Mouse (Mus musculus) kidney, postnatal 25 days (tissue): Measurements from ENCODE around the gene Igf1r.
"Not testable (repeated sequence)": the region's sequence is repeated elsewhere in the genome, so short reads cannot be mapped to it uniquely, and the experiment has no call there.

Experiments used
- DNase-seq, 2 experiments: peaks; one replicate each; pipeline ENCODE4 v3.0.0; 2021; ENCODE audit warnings: mixed read lengths in 2 of 2

Igf1r gene

DNA sequence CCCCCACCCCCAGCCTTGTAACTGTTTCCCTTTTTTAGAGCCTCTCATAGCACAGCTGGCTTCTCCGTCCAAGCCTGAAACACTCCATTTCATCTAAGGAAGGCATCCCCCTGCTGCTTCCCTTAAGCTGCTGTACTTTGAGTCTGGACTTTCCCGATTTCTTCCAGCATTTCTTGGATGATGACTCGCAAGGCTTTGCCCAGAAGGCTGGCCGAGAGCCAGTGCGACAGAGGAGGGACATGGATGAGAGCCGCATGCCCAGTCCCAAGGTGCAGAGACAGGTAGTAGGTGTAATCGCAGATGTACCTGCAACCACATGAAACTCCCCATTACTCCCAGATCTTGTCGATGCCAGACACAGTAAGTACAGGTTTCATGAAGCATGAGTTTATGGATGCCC, 284.2 kb downstream of the Igf1r start:
- peak; percentile 32 to 51 for DNase-seq

DNA sequence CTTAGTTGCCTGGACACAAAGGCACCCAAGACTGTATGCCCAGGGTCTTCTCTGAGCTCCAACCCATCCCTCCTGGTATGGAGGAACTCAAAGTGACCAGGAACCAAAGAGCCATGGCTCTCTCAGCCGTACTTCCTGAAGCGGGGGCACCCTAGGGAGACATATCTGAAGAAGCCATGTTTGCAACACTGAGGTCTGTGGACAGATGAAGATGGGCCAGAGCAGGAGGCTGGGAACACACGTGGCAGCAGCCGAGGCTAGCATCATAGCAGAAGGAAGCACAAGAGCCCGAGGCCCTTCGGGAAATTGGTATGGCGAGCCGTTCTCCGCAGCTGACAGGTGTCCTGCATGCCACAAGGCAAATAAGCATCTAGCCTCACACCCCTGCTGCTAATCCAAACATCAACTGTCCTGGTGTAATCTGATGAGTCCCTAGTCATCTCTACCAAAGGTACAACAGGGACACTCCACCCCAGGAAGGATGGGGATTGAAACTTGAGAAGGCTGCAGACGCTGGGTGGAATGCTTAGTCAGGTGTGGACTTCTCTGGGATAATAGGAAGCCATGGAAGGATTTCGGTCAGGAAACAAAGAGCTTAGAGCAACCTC, 286.7 kb downstream of the Igf1r start:
- DNase-seq = no peak

DNA sequence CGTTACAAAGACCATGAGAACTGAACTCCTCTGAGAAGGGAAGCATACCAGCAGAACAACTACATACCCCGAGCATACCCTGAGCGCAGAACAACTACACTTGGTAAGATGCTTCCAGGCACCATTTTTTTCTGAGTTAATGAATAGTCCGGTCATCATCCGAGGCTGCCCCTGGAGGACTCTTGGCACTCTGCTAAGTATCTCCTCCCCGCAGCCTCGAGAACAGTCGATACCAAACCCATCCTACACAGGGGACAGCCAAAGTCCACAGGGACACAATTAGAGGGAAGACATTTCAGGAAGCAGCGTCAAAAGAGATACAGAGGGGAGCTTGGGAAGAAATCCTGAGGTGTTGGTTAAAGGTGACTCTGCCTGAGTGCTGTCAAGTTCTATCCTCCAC, 288.6 kb downstream of the Igf1r start:
- peak; percentile 31 to 63 for DNase-seq

DNA sequence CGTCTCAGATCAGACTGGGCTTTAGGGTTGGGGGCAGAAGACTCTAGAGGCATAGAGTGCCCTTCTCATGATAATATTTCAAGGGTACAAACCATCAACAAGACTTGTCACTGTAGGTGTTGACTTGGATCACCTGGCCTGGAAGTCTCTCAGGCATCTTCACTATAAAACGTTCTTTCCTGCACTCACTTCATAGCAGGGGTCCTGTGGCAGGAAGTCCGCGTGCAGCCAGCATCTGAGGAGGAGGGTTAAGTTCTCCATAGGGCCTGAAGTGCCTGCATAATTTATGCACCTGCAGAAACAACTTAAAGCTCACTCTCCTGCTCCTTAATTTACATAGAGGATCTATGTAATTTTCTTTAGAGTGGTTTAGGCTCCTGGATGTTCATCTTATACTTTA, 293.1 kb downstream of the Igf1r start:
- no peak for DNase-seq

DNA sequence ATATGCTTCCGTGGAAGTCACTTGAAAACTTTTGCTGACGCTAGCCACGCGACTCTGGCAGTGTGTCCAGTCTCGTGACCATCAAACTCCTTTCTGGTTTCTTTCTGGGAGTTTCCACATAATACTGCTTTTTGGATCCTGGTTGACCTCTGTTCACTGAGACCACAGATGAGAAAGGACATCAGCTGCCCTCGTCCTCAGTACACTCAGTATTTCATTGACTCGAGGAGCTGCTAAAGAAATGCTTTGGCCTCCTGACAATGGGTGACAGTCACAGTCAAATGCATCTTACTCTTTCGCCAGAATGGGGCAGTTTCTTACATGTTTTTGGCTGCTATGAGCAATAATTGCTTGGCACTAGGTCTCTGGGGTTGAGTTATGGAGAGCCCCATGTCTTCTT, 293.6 kb downstream of the Igf1r start:
- DNase-seq = no peak

DNA sequence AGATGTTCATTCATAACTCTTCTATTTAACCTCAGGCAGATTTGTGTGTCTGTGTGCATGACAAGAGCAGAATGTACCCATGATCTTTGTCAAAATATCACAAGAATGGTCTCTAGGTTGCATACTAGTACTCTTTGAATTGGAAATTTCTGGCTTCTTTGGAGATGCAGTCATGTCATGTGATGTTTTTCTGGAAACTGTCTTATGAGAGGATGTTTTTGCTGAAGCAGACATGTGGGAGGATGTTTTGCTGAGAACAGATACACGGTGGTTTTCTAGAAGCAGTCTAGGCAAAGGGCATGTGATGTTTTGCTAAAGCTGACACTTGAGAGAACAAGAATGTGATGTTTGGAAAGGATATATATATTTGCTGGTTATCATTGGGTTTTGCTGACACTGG, 297.8 kb downstream of the Igf1r start:
- DNase-seq = no peak

DNA sequence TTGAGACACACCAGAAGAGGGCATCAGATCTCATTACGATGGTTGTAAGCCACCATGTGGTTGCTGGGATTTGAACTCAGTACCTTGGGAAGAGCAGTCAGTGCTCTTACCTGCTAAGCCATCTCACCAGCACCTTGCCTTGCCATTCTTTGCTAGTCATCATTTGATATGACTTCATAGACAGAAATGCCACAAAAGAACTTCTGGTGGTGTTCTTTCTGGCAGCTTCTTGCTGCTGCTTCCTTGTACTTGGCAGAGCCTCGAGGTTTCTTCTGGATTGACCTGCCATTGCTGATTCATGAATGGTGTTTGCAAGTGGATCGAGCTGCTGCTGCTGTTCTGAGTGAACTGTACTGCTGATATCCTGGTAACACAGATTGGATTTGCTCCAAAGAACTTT, 298.3 kb downstream of the Igf1r start:
- DNase-seq = no peak

DNA sequence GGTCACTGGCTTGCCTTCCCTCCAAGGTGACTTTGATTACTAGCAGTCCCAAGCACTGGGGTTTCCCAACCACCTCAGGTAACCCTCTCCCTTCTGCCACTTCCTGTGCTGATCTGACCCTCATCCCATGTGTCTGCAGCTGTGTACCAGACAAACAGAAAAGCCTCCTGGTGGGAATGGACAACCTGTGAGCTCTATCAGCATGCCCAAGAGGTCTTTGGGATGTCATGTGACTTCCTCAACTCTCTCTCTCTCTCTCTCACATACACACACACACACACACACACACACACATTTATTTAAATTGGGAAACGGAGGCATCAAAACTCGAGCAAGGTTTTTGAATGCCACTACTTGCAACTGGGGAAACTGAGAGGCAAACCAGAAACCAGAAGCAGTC, 305.1 kb downstream of the Igf1r start:
- DNase-seq = peak in 1 of 2 experiments; percentile 15

DNA sequence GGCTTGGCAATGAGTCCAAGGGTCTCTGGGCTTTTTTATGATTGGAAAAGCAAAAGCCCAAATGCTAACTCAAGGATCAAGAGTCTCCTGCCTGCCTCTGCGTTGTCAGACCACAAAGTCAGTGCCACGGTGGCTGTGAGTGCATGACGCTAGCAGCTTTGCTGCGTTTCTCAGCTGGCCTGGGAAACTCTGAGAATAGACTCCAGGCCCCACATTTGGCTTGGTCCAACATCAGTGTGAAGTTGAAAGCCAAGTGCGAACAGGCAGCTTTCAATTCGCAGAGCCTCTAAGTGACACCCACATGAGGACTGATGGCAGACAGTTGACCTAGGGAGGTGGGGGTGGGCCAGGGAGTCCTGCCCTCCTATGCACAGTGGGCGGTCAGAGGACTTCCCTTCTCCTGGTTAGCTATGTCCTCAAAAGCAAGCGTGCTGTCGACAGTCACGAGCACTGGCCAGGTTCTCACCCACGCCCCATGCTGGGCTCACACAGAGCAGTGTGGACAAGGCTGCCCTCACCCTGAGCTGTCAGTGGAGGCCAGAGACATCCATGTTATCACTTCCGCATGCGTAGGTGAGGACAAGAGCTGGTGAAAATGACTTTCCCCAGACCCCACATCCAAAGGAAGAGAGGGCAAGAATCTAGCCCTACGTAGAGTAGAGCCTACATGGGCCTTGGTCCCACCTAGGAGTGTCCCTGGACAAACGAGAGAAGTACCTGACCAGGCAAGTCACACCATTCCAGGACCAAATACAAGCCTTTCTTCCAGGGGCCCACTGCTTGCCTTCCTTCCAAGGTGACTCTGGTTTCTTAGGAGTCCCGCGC, 305.9 kb downstream of the Igf1r start:
- no peak for DNase-seq

DNA sequence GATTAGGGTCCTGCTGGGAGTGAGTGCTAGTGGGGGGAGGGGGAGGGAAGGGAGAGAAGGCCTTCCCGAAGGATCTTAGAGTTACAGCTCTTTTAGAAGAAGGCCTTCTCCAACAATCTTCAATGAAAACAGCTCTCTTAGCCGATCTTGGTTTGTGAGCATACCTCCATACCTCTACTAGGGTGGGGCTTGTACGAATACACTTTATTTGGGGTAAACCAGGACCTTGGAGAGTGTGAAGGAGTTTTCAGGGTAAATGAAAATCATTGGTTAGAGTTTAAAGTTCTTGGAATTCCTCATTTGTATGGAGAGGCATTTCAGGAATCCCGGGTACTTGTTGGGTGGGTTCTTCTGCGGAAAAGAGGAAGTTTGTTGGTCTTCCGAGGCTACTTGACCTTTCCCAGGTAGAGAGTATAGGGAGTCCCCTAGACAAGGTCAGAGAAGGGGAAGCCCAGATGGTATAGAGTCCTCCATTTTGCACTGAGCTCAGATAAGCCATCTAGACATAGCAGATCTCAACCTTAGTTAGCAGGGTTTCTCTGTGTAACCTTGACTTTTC, 307.0 kb downstream of the Igf1r start:
- DNase-seq = no peak

DNA sequence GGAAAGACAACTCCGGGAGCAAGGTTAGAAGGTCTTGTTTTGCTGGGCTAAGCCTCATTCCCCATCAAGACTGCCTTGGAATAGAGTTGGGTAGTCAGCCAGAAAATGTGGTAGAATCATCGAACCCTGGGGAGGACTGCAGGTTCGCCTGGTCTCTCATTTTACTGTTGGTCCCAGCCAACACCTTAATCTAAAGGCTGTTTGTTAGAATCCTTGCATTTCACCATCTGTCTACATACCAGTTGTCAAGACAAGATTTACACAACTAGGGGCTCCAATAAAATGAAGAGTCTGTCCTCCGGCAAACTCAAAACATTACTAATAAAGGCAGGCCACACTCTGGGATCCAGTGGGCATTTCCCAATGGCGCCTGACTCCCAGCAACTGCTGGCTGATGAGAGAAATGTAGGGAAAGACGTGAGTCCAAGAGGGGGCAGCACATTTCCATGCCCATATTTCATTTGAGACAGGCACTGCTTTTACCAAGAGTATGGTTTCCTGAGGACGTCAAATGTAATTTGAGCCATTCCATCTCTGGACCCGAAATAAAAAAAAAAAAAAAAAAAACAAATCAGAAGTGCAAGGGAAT, 310.1 kb downstream of the Igf1r start:
- no peak for DNase-seq

DNA sequence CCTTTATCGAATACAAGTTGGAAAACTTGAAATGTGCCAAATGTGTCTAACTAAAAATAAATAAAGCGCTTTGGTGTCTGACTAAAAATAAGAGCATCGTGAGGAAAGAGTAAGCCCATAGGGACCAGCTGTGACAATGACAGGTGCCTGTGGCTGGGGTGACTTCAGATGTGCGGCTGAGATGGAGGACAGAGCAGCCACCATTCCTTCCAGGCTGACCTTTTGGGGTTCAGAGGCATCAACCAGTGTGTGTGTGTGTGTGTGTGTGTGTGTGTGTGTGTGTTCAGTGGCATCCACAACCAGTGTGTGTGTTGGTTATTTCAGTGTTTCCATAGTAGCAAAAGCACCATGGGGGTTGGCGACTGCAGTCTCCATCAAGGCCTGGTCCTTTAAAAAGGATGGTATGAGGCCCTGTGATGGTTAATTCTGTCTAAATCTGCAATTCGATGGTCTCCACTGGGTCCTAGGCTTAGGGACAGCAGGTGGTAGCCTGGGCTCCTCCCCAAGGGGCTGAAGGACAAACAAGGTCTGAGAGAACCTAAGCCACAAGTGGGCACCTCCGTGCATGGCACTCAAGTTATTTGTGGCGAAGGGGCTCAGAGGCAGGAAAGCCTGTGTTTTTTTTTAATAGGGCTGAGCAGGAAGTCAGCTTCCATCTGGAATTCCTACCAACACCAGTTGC, 310.9 kb downstream of the Igf1r start:
- no peak for DNase-seq

DNA sequence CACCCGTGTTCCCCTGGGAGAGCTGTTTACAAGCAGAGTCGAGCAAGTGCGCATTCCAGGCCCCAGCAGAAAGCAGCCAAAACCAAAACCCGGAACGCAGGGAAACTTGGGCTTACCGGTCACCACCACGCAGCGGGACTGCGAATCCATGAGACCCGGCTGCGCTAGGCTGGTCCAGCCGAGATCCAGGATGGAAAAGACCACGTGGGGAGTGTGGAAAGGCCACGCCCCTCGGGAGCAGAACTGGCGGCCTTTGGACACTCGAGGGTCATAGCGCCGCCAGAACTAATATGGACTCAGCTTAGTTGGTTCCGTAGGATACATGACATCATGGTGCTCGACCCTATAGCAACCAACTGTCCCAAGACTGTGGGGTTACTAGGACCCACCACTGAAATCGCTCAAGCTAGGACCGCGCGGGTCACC, 311.4 kb downstream of the Igf1r start, which contains the start of gene Pgpep1l:
Gene Pgpep1l, minus strand, starts transcription at position 206 of the 426 bp plus-strand sequence.
- peak; percentile 77 to 89 for DNase-seq

DNA sequence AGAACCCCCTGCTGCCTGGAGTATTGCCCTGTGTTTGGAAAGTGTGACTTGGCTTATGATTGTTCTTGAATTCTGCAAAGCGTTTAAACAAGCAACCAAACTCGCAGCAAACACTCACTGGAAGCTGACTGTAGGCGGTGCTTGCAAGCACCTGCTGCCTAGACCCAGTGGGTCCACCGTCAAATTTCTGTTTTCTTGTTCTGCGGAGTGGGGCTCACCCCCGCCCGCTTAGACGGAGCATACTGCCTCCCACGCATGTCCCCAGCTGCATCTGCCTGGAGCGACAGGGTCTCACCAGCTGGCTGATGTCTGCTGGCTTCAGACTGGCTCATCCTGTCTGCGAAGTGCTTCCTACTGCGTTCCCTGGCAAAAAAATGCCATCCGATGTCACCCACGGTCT, 311.9 kb downstream of the Igf1r start:
- peak; percentile 47 to 72 for DNase-seq

DNA sequence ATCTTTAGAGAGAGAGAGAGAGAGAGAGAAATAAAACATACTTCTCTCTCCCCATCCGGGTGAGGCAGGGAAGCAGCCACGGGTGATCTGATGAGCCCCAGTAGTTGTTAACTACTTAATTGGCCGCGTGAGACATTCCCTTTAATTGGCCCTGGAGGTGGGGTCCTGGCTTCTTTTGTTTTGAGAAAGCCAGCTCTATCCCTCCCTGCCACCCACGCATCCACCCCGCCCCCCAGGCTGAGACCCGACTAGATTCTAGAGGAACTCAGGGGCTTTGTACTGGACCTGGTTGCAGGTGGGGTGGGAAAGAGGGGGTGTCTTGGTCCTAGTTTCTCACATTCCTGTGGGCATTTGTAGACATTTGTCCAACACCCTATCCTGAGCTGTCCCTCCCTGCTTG, 312.8 kb downstream of the Igf1r start:
- DNase-seq = no peak

DNA sequence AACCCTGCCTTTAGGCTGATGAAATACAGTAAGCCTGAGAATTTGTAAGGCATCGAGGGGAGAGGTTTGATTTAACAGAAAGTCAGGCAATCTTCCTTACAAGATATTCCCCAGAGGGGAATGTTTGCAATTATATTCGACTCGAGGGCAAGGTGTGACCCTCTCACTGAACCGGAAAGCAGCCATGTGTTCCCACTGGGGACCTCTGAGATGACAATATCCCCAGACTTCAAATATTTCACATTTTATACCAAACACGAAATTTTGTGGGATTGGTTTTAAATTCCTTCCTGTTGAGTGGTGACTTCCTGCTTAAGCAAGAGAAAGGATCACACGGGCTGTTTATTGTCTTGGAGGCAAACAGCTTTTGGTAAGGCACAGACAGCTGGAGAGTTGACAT, 314.1 kb downstream of the Igf1r start:
- DNase-seq = no peak

DNA sequence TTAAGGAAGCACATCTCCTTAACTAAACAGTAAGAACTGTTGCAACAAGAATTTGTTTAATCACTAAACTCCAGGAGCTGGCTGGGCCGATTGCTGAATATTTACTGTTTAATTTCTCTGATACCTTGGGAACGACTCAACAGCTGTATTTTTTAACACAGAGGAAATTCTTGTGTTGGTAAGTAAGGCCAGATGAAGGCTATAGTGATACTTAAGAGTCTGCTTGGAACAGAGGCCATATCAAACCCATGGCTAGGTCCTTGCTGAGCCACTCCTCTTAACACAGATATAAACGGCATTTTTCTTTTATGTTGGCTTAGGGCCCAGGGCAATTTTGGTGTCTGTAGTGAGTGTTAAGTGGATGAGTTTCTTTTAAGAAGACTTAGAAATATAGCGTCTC, 317.9 kb downstream of the Igf1r start:
- no peak for DNase-seq

DNA sequence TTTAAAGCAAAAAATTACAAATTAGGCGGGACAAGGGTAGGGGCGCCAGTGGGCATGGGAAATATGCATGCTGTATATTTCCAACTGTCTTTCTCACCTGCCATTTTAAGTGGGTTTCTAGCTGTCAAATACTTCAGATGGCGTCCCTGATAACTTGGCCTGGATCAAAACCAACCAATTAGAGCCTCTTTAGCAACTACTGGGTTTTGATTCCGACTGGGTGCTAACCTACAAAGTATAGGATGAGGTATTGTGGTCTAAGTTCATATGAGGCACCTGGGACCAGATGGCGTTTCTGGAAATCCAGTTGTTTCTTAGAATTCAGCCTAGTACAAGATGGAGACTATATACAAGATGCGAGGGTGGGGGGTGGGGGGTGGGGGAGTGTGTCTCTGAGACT, 319.2 kb downstream of the Igf1r start:
- no peak for DNase-seq

DNA sequence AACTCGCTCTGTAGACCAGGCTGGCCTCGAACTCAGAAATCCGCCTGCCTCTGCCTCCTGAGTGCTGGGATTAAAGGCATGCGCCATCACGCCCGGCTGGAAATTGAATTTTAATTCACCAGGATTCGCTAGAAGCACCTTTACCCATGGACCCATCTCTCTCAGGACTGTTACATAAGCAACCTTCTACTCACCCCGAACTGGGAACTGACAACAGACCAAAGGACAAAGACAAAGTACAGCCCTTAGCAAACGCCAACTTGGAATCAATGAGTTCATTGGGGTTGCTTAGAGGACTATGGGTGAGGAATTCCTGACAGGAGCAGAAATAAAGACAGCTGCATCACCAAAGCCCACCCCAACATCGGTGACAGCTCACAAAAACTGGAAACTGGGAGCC, 320.0 kb downstream of the Igf1r start:
- DNase-seq = peak; percentile 45 to 79

DNA sequence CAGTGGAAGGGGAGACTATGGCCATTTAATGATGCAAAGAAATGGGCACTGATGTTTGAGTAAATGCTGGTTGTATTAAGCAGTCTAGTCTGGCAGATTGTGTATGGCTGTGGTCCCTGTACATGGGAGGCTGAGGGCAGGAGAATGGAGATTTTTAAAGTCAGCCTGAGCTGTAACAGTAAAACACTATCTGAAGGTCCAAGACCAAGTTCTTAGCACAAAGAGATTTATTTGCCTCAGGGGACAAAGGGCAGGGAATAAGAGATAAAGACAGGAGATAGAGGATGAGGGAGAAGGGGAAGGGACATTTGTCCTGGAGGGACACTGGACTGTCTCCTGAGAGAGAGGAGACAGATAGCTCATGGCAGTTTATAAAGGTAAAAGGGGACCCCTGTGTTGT, 320.9 kb downstream of the Igf1r start, which contains the start of gene Fam169b:
Gene Fam169b, plus strand, starts transcription at position 325 of the 400 bp plus-strand sequence.
- no peak for DNase-seq

DNA sequence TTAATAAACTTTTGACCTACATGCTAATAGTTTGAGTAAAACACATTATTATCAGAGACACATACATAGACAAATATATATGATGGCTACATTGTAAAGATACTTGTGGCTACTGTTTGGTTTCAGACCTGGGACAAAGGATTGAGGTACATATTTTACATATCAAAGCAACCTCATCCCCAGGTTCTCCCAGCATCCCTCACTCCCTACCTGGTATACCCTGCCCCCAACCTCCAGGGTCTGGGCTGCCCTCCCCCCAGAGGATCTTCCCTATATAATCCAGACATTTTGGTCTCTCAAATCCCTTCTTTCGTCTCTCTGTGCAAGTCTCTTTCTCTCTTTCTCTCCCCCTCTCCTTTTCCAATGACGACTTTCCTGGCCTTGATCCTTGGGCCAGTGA, 321.6 kb downstream of the Igf1r start:
- DNase-seq = no peak

DNA sequence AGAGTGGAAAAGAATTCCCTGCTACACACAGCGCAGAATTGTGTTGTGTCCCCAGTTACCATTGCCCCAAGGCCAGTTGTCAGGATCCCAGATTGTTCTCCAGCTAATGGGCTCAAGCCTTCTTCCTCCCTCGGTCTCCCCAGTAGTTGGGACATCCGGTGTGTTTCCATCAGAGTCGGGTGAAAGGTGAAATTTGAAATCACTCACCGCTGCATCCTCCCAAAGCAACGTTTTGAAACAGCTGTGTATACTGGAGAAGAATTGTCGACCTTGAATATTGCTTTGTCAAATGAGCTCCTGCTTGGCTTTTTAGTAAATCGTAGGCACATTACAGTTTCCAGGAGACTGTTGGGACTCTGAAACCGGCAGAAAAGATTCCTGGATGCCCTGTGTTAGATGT, 322.3 kb downstream of the Igf1r start:
- DNase-seq = no peak

DNA sequence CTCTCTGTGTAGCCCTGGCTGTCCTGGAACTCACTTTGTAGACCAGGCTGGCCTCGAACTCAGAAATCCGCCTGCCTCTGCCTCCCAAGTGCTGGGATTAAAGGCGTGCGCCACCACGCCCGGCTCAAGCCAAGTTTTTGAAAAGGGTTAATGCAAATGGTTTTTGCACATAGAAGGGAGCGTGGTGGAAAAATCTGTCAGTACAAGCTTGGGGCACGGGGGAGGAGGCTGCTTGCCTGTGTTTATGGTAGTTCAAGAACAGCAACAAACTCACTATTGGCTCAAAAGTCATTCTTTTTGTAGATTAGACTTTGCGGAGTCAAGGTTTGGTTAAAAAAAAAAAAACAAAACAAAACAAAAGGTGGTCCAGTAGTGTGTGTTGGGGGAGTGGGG, 322.8 kb downstream of the Igf1r start:
- not testable (repeated sequence) for DNase-seq
